Mouse (Mus musculus): ENCODE results near the gene Gm17949. TPM values are rescaled to one million over a fixed set of nuclear protein-coding genes. Genes with fewer than 3 reads are reported as not detected.

Gene Gm17949
- polyA plus RNA-seq, 1 experiment, result not detected

DNA sequence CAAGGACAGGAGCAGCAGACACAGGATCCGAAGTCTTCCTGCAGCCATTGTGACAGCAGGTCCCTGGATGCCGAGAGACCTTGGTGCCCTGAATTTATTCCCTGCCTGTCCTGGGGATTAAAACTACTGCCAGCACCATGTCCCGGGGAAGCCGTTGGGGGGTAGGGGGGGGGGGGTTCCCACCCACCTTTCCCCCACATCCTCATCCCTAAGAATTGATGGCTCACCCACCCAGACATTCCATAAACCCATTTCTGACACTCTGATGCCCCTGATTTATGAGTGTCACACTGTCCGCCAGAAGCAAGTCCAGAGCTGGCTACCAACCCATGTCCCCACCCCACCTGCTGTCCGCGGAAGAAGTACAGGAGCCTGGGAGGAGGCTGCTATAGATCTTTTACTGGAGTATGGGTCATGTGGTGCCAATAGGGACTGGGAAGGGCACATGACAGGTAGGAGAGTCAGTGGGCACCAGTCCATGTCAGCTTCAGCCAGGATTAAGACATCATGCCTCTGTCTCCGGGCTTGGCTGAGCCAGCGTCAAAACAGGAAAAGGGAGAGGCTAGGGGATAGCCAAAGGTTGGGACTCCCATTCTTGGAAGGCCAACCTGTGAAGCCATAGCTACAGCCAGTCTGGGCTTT is 11.2 kb upstream of the Gm17949 start, which contains the start of gene Pspn:
Gene Pspn, minus strand, starts transcription at position 51 of the 642 bp plus-strand sequence.
- no peak within 1 kb of the TSS for H3K4me3 ChIP-seq (ENCODE audit: low read depth, low read length)
- TF ChIP-seq POLR2A (IDR thresholded peaks at IDR 0.05; ENCODE audit: low read depth, low read length) (no peak), CTCF (IDR thresholded peaks at IDR 0.05; ENCODE audit: extremely low read depth, insufficient read length, insufficient replicate concordance, low read depth, low read length) (no peak)
- H3K27me3 ChIP-seq (ENCODE audit: control insufficient read depth, insufficient read depth, low read length), result no peaks in the 10 kb centered on the region
- 76% methylated on average over 9 of the region's 9 CpGs for WGBS
- no peak within 1 kb of the TSS for H3K27ac ChIP-seq (ENCODE audit: insufficient read depth, low read depth, low read length)
- H3K4me1 ChIP-seq (ENCODE audit: control insufficient read depth, insufficient read depth, insufficient read length, low read length), result peaks cover 3% of the 10 kb centered on the region; the same call in 1 of the 2 replicates
- H3K36me3 ChIP-seq (ENCODE audit: control insufficient read depth, insufficient read depth, low read length), result peaks cover 36% of the 10 kb centered on the region

DNA sequence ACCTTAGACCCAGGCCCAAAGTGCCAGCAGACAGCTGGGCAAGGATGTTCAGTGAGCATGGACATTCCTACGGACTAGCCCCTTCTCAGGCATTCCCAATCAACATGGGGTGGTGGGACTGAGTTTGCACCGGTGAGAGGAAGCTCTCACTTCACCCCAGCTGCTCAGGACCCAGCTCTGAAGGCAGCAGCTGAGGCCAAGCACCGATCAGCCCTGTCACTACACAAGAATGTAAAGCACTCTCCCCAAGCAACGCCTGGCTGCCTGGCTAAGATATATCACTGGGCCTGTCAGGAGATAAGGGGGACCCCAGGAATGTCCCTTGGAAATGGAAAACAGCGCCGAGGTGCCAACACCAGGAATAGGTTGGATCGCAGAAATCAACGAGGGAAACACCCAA is 10.0 kb upstream of the Gm17949 start:
- H3K27me3 ChIP-seq (ENCODE audit: control insufficient read depth, insufficient read depth, low read length), result no peaks in the 10 kb centered on the region
- WGBS, result 58% methylated on average over 8 of the region's 8 CpGs
- H3K36me3 ChIP-seq (ENCODE audit: control insufficient read depth, insufficient read depth, low read length), result peaks cover 39% of the 10 kb centered on the region
- peaks cover 3% of the 10 kb centered on the region; the same call in 1 of the 2 replicates for H3K4me1 ChIP-seq (ENCODE audit: control insufficient read depth, insufficient read depth, insufficient read length, low read length)
- TF ChIP-seq POLR2A (IDR thresholded peaks at IDR 0.05; ENCODE audit: low read depth, low read length), result no peak
- no peak for TF ChIP-seq CTCF (IDR thresholded peaks at IDR 0.05; ENCODE audit: extremely low read depth, insufficient read length, insufficient replicate concordance, low read depth, low read length)
- H3K4me3 ChIP-seq (ENCODE audit: low read depth, low read length), result no peak overlapping the region
- H3K27ac ChIP-seq (ENCODE audit: insufficient read depth, low read depth, low read length), result no peak overlapping the region

DNA sequence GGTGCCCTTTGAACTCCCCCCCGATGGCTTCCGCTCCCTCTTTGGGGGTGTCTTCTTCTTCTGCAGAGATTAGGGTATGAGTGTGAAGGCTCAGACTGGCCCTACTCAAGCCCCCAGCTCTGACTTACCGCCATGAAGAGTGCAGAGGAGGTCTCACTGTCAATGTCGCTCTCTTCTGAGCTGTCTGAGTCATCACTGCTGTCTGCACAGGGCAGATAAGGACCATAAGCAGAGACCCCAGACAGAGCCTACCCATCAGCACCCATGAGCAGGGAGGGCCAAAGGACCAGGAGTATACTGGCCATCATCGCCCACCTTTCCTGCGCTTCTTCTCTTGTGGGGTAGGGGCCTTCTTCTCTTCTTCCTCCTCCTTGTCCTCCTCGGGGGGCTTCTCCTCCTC is 7.3 kb upstream of the Gm17949 start:
- H3K36me3 ChIP-seq (ENCODE audit: control insufficient read depth, insufficient read depth, low read length), result peaks cover 56% of the 10 kb centered on the region
- no peak overlapping the region for H3K4me3 ChIP-seq (ENCODE audit: low read depth, low read length)
- H3K27me3 ChIP-seq (ENCODE audit: control insufficient read depth, insufficient read depth, low read length), result no peaks in the 10 kb centered on the region
- 93% methylated on average over 7 of the region's 7 CpGs for WGBS
- H3K4me1 ChIP-seq (ENCODE audit: control insufficient read depth, insufficient read depth, insufficient read length, low read length), result no peaks in the 10 kb centered on the region
- no peak overlapping the region for H3K27ac ChIP-seq (ENCODE audit: insufficient read depth, low read depth, low read length)
- TF ChIP-seq CTCF (IDR thresholded peaks at IDR 0.05; ENCODE audit: extremely low read depth, insufficient read length, insufficient replicate concordance, low read depth, low read length) (no peak), POLR2A (IDR thresholded peaks at IDR 0.05; ENCODE audit: low read depth, low read length) (no peak)

DNA sequence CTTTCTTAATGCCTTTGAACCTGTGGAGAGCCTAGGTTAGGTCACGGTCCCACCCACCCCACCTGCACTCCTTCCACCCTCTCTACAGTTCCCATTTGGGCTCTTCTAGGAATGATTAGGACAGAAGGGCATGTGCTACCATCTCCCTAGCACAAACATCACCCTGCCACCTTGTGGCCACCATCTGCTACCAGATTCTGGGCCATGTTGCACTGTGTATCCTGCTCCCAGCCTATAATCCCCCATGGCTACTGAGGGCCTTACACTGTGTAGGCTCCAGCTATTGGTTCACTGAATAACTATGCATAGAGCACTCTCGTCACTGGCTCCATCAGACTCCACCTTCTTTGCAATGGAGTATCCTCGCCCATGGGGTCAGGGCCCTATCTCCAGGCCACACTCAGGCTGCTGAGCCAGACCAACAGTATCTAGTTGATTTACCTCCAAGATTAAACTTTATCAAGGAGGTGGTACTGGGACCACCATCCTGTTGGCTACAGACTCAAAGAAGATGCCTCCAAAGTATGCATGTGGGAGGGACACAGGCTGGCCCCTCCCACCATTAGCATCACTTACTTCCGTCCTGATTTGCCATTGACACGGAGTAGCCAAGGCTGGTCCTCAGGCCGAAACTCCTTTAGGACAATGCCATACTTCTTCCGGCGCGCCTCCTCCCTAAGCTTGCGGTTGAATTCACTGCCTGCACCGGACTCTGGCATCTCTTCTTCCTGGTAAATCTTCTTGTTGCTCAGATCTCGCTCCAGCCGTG is 3.9 kb upstream of the Gm17949 start:
- H3K4me1 ChIP-seq (ENCODE audit: control insufficient read depth, insufficient read depth, insufficient read length, low read length), result peaks cover 7% of the 10 kb centered on the region; the same call in 1 of the 2 replicates
- H3K27me3 ChIP-seq (ENCODE audit: control insufficient read depth, insufficient read depth, low read length), result no peaks in the 10 kb centered on the region
- H3K36me3 ChIP-seq (ENCODE audit: control insufficient read depth, insufficient read depth, low read length), result peaks cover 55% of the 10 kb centered on the region
- no peak overlapping the region for H3K4me3 ChIP-seq (ENCODE audit: low read depth, low read length)
- TF ChIP-seq POLR2A (IDR thresholded peaks at IDR 0.05; ENCODE audit: low read depth, low read length) (no peak), CTCF (IDR thresholded peaks at IDR 0.05; ENCODE audit: extremely low read depth, insufficient read length, insufficient replicate concordance, low read depth, low read length) (peak; percentile 15; the same call in 1 of the 2 replicates)
- H3K27ac ChIP-seq (ENCODE audit: insufficient read depth, low read depth, low read length), result no peak overlapping the region
- whole genome bisulfite sequencing, result 96% methylated on average over 13 of the region's 13 CpGs

DNA sequence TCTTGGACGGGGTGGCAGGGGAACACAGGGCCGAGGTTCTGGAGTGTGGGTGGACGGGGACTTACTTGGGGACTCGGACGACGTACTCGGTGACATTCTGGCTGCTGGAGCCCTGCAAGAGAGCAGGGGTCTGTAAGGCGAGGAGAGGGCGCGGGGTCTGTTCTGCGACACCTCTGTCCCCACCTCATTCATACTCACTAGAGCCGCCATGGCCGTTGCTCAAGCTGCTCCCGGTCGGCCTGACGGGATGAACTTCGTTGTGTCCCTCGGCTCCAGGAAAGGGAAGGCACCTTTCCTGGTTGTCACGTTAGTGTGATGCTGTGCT is 396 bp upstream of the Gm17949 start:
- Histone ChIP-seq H3K27me3 (ENCODE audit: control insufficient read depth, insufficient read depth, low read length) (no peaks in the 10 kb centered on the region), H3K27ac (ENCODE audit: insufficient read depth, low read depth, low read length) (peak overlapping the region; percentile 63), H3K4me3 (ENCODE audit: low read depth, low read length) (peak overlapping the region; percentile 81), H3K4me1 (ENCODE audit: control insufficient read depth, insufficient read depth, insufficient read length, low read length) (peaks cover 7% of the 10 kb centered on the region; the same call in 1 of the 2 replicates), H3K36me3 (ENCODE audit: control insufficient read depth, insufficient read depth, low read length) (peaks cover 24% of the 10 kb centered on the region)
- TF ChIP-seq POLR2A (IDR thresholded peaks at IDR 0.05; ENCODE audit: low read depth, low read length) (no peak), CTCF (IDR thresholded peaks at IDR 0.05; ENCODE audit: extremely low read depth, insufficient read length, insufficient replicate concordance, low read depth, low read length) (no peak)
- WGBS, result 0% methylated on average over 19 of the region's 19 CpGs

DNA sequence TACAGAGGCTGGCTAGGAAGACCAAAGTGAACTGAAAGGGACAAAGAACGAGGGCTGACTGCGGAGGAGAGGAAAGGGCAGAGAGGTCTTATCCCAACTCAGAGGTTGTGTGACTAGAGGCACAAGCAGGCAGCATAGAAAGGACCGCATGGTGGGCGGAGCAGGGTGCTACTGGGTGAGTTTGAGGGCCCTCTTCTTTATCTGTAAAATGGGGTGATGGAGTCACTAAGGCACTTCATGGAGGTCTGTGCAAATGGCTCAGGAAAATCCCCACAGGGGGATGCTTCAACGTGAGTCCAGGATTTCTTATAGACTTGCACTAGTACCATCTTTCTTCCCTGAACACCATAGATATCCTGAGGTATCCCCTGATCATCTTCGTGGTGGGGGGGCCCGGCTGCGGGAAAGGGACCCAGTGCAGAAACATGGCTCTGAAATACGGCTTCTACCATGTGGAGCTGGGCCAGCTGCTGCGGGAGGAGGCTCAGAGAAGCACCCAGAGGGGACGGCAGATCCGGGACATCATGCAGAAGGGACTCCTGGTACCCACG is 1.1 kb downstream of the Gm17949 start:
- no peak overlapping the region for H3K27ac ChIP-seq (ENCODE audit: insufficient read depth, low read depth, low read length)
- TF ChIP-seq POLR2A (IDR thresholded peaks at IDR 0.05; ENCODE audit: low read depth, low read length), result no peak
- no peak for TF ChIP-seq CTCF (IDR thresholded peaks at IDR 0.05; ENCODE audit: extremely low read depth, insufficient read length, insufficient replicate concordance, low read depth, low read length)

DNA sequence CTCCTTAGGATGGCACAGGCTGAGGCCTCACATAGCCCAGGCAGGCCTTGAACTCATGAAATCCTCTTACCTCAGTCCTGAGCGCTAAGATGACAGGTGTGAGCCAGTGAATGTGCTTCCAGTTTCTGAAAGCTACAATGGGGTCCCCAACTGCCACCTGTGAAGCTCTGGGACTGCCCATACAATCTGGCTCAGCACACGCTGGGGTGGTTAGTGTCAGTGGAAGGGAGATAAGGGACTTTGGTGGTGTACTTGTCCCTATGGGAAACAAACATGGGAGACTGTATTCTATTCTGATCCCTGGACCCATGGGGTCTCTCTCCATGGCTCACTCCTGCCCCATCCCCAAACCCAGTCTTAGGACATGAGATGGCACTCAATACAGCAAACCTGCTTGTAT is 8.4 kb downstream of the Gm17949 start:
- no peaks in the 10 kb centered on the region for H3K4me1 ChIP-seq (ENCODE audit: control insufficient read depth, insufficient read depth, insufficient read length, low read length)
- WGBS, result 80% methylated on average over 2 of the region's 2 CpGs
- H3K27ac ChIP-seq (ENCODE audit: insufficient read depth, low read depth, low read length), result no peak overlapping the region
- peaks cover 29% of the 10 kb centered on the region for H3K36me3 ChIP-seq (ENCODE audit: control insufficient read depth, insufficient read depth, low read length)
- H3K4me3 ChIP-seq (ENCODE audit: low read depth, low read length), result no peak overlapping the region
- no peak for TF ChIP-seq POLR2A (IDR thresholded peaks at IDR 0.05; ENCODE audit: low read depth, low read length)
- TF ChIP-seq CTCF (IDR thresholded peaks at IDR 0.05; ENCODE audit: extremely low read depth, insufficient read length, insufficient replicate concordance, low read depth, low read length), result no peak
- H3K27me3 ChIP-seq (ENCODE audit: control insufficient read depth, insufficient read depth, low read length), result no peaks in the 10 kb centered on the region

More for the DNA sequence above, 1.1 kb downstream of the Gm17949 start:
- Histone ChIP-seq H3K27me3 (ENCODE audit: control insufficient read depth, insufficient read depth, low read length) (no peaks in the 10 kb centered on the region), H3K36me3 (ENCODE audit: control insufficient read depth, insufficient read depth, low read length) (peaks cover 10% of the 10 kb centered on the region), H3K4me1 (ENCODE audit: control insufficient read depth, insufficient read depth, insufficient read length, low read length) (peaks cover 7% of the 10 kb centered on the region; the same call in 1 of the 2 replicates), H3K4me3 (ENCODE audit: low read depth, low read length) (no peak overlapping the region)
- WGBS, result 80% methylated on average over 13 of the region's 13 CpGs
